Mouse (Mus musculus) limb, embryonic 12.5 days (tissue): ENCODE results near the gene Sf3b3. TPM values are rescaled to one million over a fixed set of nuclear protein-coding genes. Genes with fewer than 3 reads are reported as not detected.

ENCODE experiments used
- ATAC-seq: fragments of 200-750 bp; cut with Nextera tagmentation; 2 replicates; pipeline ENCODE4 v1.8.0; 2017; ENCODE audit warnings: low read depth, moderate TSS enrichment; ENCODE audit not compliant: insufficient number of reproducible peaks, insufficient read depth, low FRiP score, low TSS enrichment
- H3K27ac ChIP-seq: fragments of 300-500 bp; sonication (generic); 2 replicates; pipeline ENCODE4 v1.5.1; 2016; ENCODE audit warnings: mild to moderate bottlenecking, moderate library complexity
- H3K27me3 ChIP-seq: fragments of 300-500 bp; sonication (generic); 2 replicates; pipeline ENCODE4 v1.6.1; 2016; ENCODE audit warnings: mild to moderate bottlenecking, moderate library complexity
- H3K36me3 ChIP-seq: fragments of 300-500 bp; sonication (generic); 2 replicates; pipeline ENCODE4 v1.6.1; 2016; ENCODE audit warnings: mild to moderate bottlenecking, moderate library complexity
- H3K4me1 ChIP-seq: fragments of 300-500 bp; sonication (generic); replicated peaks from 2 replicates; pipeline ENCODE4 v1.6.1; 2016
- H3K4me2 ChIP-seq: fragments of 300-500 bp; sonication (generic); 2 replicates; pipeline ENCODE4 v1.6.1; 2016; ENCODE audit warnings: mild to moderate bottlenecking, moderate library complexity
- H3K4me3 ChIP-seq: fragments of 300-500 bp; sonication (generic); replicated peaks from 2 replicates; pipeline ENCODE4 v1.5.1; 2016; ENCODE audit warnings: mild to moderate bottlenecking
- H3K9ac ChIP-seq: fragments of 300-500 bp; sonication (generic); replicated peaks from 2 replicates; pipeline ENCODE4 v1.6.1; 2016; ENCODE audit warnings: mild to moderate bottlenecking, moderate library complexity
- H3K9me3 ChIP-seq: fragments of 300-500 bp; sonication (generic); 2 replicates; pipeline ENCODE4 v1.6.1; 2016; ENCODE audit warnings: mild to moderate bottlenecking, moderate library complexity
- WGBS: fragments of 180-500 bp; shearing (Covaris S2); methylation state at CpG from one replicate; pipeline ENCODE4 v1.1.7; 2016; 5-methylcytosine and 5-hydroxymethylcytosine counted together
- polyA plus RNA-seq: library from polyadenylated mRNA; unstranded; fragments of >200 nt; fragmentation: Nextera tagmentation; extraction: Ambion mirVana; gene quantifications from 2 replicates; pipeline ENCODE4 v1.2.1, GENCODE M21; 2016

The Sf3b3 gene
- polyA plus RNA-seq, 1 experiment from 2014 or later: 211 TPM

- Histone ChIP-seq H3K9me3 (no peaks in the 10 kb centered on the region), H3K4me1 (peaks cover 29% of the 10 kb centered on the region), H3K4me3 (peak overlapping the region; percentile 86), H3K9ac (peak overlapping the region; percentile 78), H3K27ac (peak overlapping the region; percentile 73; the same call in 1 of the 2 replicates), H3K36me3 (peaks cover 50% of the 10 kb centered on the region), H3K27me3 (no peaks in the 10 kb centered on the region), H3K4me2 (peak overlapping the region; percentile 81)
- no peak for ATAC-seq
- WGBS: under 1% methylated on average over 13 of the region's 13 CpGs
Observed at GRCm38 (mm10) chr8:110847171-110847549, 573 bp upstream of the Sf3b3 start.

- H3K9ac ChIP-seq: peak overlapping the region; percentile 92
- H3K27me3 ChIP-seq: no peaks in the 10 kb centered on the region
- H3K4me3 ChIP-seq: peak overlapping the region; percentile 86
- no peaks in the 10 kb centered on the region for H3K9me3 ChIP-seq
- H3K4me1 ChIP-seq: peaks cover 29% of the 10 kb centered on the region
- 9% methylated on average over 17 of the region's 17 CpGs for WGBS
- no peak for ATAC-seq
- H3K36me3 ChIP-seq: peaks cover 49% of the 10 kb centered on the region
- H3K27ac ChIP-seq: peak overlapping the region; percentile 94
- peak overlapping the region; percentile 81 for H3K4me2 ChIP-seq
Observed at GRCm38 (mm10) chr8:110845821-110846404, 674 bp downstream of the Sf3b3 start.

GRCm38 (mm10) chr8:110844941-110845340 is 1.6 kb downstream of the Sf3b3 start:
- peak overlapping the region; percentile 81 for H3K4me2 ChIP-seq
- no peaks in the 10 kb centered on the region for H3K9me3 ChIP-seq
- peaks cover 49% of the 10 kb centered on the region for H3K36me3 ChIP-seq
- 87% methylated on average over 3 of the region's 3 CpGs for WGBS
- peak overlapping the region; percentile 86; the same call in 1 of the 2 replicates for H3K4me3 ChIP-seq
- H3K4me1 ChIP-seq: peaks cover 29% of the 10 kb centered on the region
- ATAC-seq: no peak
- H3K27me3 ChIP-seq: no peaks in the 10 kb centered on the region
- H3K27ac ChIP-seq: no peak overlapping the region
- H3K9ac ChIP-seq: no peak overlapping the region

- H3K36me3 ChIP-seq: peaks cover 63% of the 10 kb centered on the region
- no peak overlapping the region for H3K4me2 ChIP-seq
- H3K9ac ChIP-seq: no peak overlapping the region
- H3K27ac ChIP-seq: no peak overlapping the region
- peaks cover 27% of the 10 kb centered on the region for H3K4me1 ChIP-seq
- ATAC-seq: no peak
- no peaks in the 10 kb centered on the region for H3K27me3 ChIP-seq
- no peaks in the 10 kb centered on the region for H3K9me3 ChIP-seq
- 81% methylated on average over 5 of the region's 5 CpGs for WGBS
- H3K4me3 ChIP-seq: no peak overlapping the region
Observed at GRCm38 (mm10) chr8:110843207-110843606, 3.4 kb downstream of the Sf3b3 start.

- Histone ChIP-seq H3K4me2 (no peak overlapping the region), H3K36me3 (peaks cover 74% of the 10 kb centered on the region), H3K9me3 (no peaks in the 10 kb centered on the region), H3K27ac (no peak overlapping the region), H3K27me3 (no peaks in the 10 kb centered on the region), H3K4me3 (no peak overlapping the region), H3K4me1 (peaks cover 18% of the 10 kb centered on the region; the same call in 1 of the 2 replicates), H3K9ac (no peak overlapping the region)
- no peak for ATAC-seq
- 98% methylated on average over 3 of the region's 3 CpGs for WGBS
Observed at GRCm38 (mm10) chr8:110842012-110842574, 4.5 kb downstream of the Sf3b3 start.

DNA sequence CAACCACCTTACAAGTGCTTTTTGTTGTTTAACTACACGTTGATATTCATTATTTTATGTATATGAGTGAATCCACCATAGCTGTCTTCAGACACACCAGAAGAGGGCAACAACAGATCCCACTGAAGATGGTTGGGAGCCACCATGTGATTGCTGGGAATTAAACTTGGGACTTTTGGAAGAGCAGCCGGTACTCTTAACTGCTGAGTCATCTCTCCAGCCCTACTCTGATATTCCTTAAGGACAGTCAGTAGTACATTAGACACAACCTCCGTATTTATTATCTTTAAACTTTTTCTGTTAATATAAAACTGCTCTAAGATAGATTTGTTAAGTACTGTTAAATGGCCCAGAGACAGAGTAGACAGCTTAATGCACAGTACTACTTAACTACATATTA is 14.6 kb downstream of the Sf3b3 start:
- Histone ChIP-seq H3K36me3 (peaks cover 98% of the 10 kb centered on the region), H3K9ac (no peak overlapping the region), H3K4me3 (no peak overlapping the region), H3K27ac (no peak overlapping the region), H3K4me1 (no peaks in the 10 kb centered on the region), H3K9me3 (no peaks in the 10 kb centered on the region), H3K4me2 (no peak overlapping the region), H3K27me3 (no peaks in the 10 kb centered on the region)
- ATAC-seq: no peak
- WGBS: 87% methylated on average over 3 of the region's 3 CpGs

DNA sequence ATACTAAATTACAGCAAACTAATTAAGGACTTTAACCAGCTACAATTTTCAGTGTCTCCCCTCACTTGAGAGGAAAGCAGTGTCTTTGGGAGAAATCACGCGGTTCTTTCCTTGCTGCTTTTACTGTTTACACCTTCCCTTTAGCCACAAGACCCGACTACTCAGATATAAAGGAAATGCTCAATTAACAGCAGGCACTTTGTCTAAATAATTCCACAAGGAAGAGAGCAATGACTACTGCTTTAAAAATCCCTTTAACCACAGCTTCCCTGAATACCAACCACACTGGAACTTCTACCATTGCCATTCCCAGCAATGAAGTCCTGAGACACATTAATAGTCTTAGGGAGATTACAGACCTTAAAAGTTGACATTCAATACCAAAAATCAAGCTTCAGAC is 18.1 kb downstream of the Sf3b3 start:
- H3K27me3 ChIP-seq: no peaks in the 10 kb centered on the region
- peaks cover 98% of the 10 kb centered on the region for H3K36me3 ChIP-seq
- WGBS: 83% methylated on average over 3 of the region's 3 CpGs
- no peak overlapping the region for H3K4me3 ChIP-seq
- no peak overlapping the region for H3K27ac ChIP-seq
- H3K9me3 ChIP-seq: no peaks in the 10 kb centered on the region
- no peak overlapping the region for H3K9ac ChIP-seq
- ATAC-seq: no peak
- no peaks in the 10 kb centered on the region for H3K4me1 ChIP-seq
- no peak overlapping the region for H3K4me2 ChIP-seq

- no peak overlapping the region for H3K4me3 ChIP-seq
- peaks cover 99% of the 10 kb centered on the region for H3K36me3 ChIP-seq
- WGBS: 93% methylated on average over 1 of the region's 1 CpGs
- no peak overlapping the region for H3K4me2 ChIP-seq
- ATAC-seq: no peak
- H3K4me1 ChIP-seq: no peaks in the 10 kb centered on the region
- H3K9ac ChIP-seq: no peak overlapping the region
- H3K27ac ChIP-seq: no peak overlapping the region
- H3K27me3 ChIP-seq: no peaks in the 10 kb centered on the region
- no peaks in the 10 kb centered on the region for H3K9me3 ChIP-seq
Observed at GRCm38 (mm10) chr8:110824861-110825260, 21.7 kb downstream of the Sf3b3 start.

DNA sequence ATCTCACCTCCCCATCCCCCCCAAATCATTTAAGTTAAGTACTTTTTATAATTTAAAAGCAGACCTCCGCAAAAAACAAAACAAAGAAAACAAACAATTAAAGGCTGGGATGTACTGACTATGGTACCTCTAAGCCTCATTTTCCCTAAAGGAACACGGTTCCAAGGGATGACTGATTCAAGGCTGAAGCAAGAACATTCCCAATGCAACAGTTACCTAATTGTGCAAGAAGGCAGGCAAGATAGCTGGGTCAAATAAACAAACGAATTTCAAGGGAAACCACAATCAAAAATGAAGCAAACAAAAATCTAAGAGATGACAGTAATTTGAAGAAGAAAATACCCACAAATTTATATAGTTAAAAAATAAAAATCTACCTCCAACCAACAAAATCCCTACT is 24.6 kb downstream of the Sf3b3 start:
- Histone ChIP-seq H3K4me3 (no peak overlapping the region), H3K9me3 (no peaks in the 10 kb centered on the region), H3K27ac (no peak overlapping the region), H3K27me3 (no peaks in the 10 kb centered on the region), H3K4me1 (no peaks in the 10 kb centered on the region), H3K9ac (no peak overlapping the region), H3K36me3 (peaks cover 99% of the 10 kb centered on the region), H3K4me2 (no peak overlapping the region)
- WGBS: 84% methylated on average over 3 of the region's 3 CpGs
- no peak for ATAC-seq

GRCm38 (mm10) chr8:110820257-110820656 is 26.3 kb downstream of the Sf3b3 start:
- Histone ChIP-seq H3K9ac (no peak overlapping the region), H3K4me1 (no peaks in the 10 kb centered on the region), H3K4me2 (no peak overlapping the region), H3K4me3 (no peak overlapping the region), H3K27me3 (no peaks in the 10 kb centered on the region), H3K36me3 (peaks cover 99% of the 10 kb centered on the region), H3K9me3 (no peaks in the 10 kb centered on the region), H3K27ac (no peak overlapping the region)
- ATAC-seq: no peak
- 85% methylated on average over 2 of the region's 2 CpGs for WGBS

- ATAC-seq: no peak
- no peak overlapping the region for H3K9ac ChIP-seq
- no peak overlapping the region for H3K4me3 ChIP-seq
- no peak overlapping the region for H3K27ac ChIP-seq
- no peak overlapping the region for H3K4me2 ChIP-seq
- H3K36me3 ChIP-seq: peaks cover 99% of the 10 kb centered on the region
- no peaks in the 10 kb centered on the region for H3K9me3 ChIP-seq
- H3K27me3 ChIP-seq: no peaks in the 10 kb centered on the region
- WGBS: 89% methylated on average over 3 of the region's 3 CpGs
- no peaks in the 10 kb centered on the region for H3K4me1 ChIP-seq
Observed at GRCm38 (mm10) chr8:110818593-110818992, 28.0 kb downstream of the Sf3b3 start.

DNA sequence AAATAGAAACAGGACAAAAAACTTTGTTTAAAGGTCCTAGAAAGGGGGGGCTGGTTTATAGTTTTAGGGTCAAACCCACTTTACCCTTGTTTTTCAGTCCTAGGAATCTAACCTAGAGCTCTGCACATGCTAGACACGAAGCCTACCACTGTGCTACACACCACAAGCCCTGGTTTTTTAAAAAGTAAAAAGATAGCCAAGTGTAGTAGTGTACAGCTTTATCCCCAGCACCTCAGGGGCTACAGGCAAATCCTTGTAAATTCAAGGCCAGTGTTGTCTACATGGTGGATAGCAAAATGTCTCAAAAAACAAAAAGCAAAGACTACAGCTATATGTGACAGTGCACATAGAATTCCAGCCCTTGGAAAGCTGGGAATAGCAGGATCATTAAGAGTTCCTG is 29.6 kb downstream of the Sf3b3 start:
- no peaks in the 10 kb centered on the region for H3K4me1 ChIP-seq
- no peaks in the 10 kb centered on the region for H3K27me3 ChIP-seq
- no peak overlapping the region for H3K27ac ChIP-seq
- no peak for ATAC-seq
- H3K9ac ChIP-seq: no peak overlapping the region
- H3K4me3 ChIP-seq: no peak overlapping the region
- no peaks in the 10 kb centered on the region for H3K9me3 ChIP-seq
- WGBS: 95% methylated on average over 1 of the region's 1 CpGs
- H3K4me2 ChIP-seq: no peak overlapping the region
- H3K36me3 ChIP-seq: peaks cover 100% of the 10 kb centered on the region
